Mouse (Mus musculus): ENCODE data around the gene Cacnb4. TPM values are rescaled to one million over a fixed set of nuclear protein-coding genes. Genes with fewer than 3 reads are reported as not detected.

Cacnb4 gene
- polyA plus RNA-seq (2012; ENCODE audit: insufficient read depth, low replicate concordance), result 0.07 TPM in 1 of 2 replicates, not detected in the other

GRCm38 (mm10) chr2:52676023-52676912, at the start of gene Cacnb4:
Cacnb4 (minus strand) TSS chr2:52676831.
- Histone ChIP-seq H3K9me3 (peaks cover 6% of the 10 kb centered on the region), H3K27me3 (replicated peaks) (peaks cover 68% of the 10 kb centered on the region), H3K36me3 (replicated peaks; ENCODE audit: low read length) (no peaks in the 10 kb centered on the region), H3K4me1 (peaks cover 23% of the 10 kb centered on the region), H3K4me3 (replicated peaks) (peak within 1 kb of the TSS; percentile 92)
- TF ChIP-seq GATA1 (IDR thresholded peaks at IDR 0.05; ENCODE audit: borderline replicate concordance, low read length), result no peak
- TF ChIP-seq FLI1 (IDR thresholded peaks at IDR 0.05; ENCODE audit: low read length), result no peak

DNA sequence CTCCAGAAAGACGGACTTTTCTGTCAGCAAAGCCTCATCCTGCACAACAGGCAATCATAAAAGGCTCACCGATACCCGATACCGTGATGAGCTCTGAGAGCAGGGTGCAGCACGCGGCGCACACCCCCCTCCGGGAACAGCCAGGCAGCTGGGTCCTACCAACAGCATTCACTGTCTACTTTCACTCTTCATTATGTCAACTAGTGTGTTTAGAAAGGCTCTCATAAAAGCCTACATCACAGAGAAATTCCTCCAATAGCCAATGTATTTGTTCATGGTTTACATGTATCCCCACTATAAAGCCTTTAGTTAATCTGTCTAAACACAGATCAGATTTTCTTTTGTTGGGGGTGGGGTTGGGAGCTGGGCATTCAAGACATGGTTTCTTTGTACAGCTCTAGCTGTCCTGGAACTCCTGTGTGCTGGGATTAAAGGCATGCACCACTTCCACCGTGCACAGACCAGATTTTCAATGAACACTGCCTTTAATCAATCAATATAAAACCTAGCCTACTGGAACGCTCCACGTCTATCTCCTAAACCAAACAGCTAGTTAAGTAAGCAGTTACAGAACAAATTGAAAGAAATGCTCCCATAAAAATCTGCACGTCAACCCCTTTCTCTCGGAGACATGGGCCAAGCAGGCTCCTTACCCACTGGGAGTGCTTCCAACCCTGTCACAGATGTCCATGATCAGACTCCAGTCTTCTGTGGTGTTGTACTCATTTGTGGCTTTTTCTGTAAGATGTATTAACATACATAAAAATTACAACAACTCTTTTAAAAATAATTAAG, 43.8 kb upstream of the Cacnb4 start:
- Histone ChIP-seq H3K4me3 (replicated peaks) (no peak overlapping the region), H3K36me3 (replicated peaks; ENCODE audit: low read length) (peaks cover 31% of the 10 kb centered on the region), H3K9me3 (no peaks in the 10 kb centered on the region), H3K4me1 (peaks cover 8% of the 10 kb centered on the region), H3K27me3 (replicated peaks) (no peaks in the 10 kb centered on the region)
- TF ChIP-seq GATA1 (IDR thresholded peaks at IDR 0.05; ENCODE audit: borderline replicate concordance, low read length), result no peak
- TF ChIP-seq FLI1 (IDR thresholded peaks at IDR 0.05; ENCODE audit: low read length), result no peak

GRCm38 (mm10) chr2:52717076-52717475, 40.4 kb upstream of the Cacnb4 start:
- no peaks in the 10 kb centered on the region for H3K9me3 ChIP-seq
- no peak for TF ChIP-seq GATA1 (IDR thresholded peaks at IDR 0.05; ENCODE audit: borderline replicate concordance, low read length)
- no peak for TF ChIP-seq FLI1 (IDR thresholded peaks at IDR 0.05; ENCODE audit: low read length)
- H3K27me3 ChIP-seq (replicated peaks), result no peaks in the 10 kb centered on the region
- H3K4me1 ChIP-seq, result no peaks in the 10 kb centered on the region
- H3K4me3 ChIP-seq (replicated peaks), result no peak overlapping the region
- H3K36me3 ChIP-seq (replicated peaks; ENCODE audit: low read length), result peaks cover 65% of the 10 kb centered on the region

GRCm38 (mm10) chr2:52715538-52715937, 38.9 kb upstream of the Cacnb4 start:
- no peaks in the 10 kb centered on the region for H3K27me3 ChIP-seq (replicated peaks)
- no peak overlapping the region for H3K4me3 ChIP-seq (replicated peaks)
- H3K4me1 ChIP-seq, result no peaks in the 10 kb centered on the region
- TF ChIP-seq FLI1 (IDR thresholded peaks at IDR 0.05; ENCODE audit: low read length), result no peak
- no peak for TF ChIP-seq GATA1 (IDR thresholded peaks at IDR 0.05; ENCODE audit: borderline replicate concordance, low read length)
- no peaks in the 10 kb centered on the region for H3K9me3 ChIP-seq
- H3K36me3 ChIP-seq (replicated peaks; ENCODE audit: low read length), result peaks cover 70% of the 10 kb centered on the region

DNA sequence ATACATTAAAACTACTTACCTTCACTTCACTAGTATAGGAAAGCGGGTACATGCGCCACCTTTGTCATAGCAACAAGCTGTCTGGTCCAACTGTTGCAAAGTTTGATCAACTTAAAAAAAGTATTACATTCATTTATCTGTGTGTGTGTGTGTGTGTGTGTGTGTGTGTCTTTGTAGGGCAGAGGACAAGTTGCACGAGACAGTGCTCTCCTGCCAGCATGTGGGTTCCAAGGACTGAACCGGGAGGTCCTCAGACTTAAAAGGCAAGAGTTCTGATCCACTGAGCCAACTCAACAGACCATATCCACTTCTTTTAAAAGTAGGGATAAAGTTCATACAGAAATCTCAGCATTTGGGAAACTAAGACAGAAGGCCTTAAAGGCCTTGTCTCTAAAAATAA, 37.5 kb upstream of the Cacnb4 start:
- Histone ChIP-seq H3K9me3 (no peaks in the 10 kb centered on the region), H3K36me3 (replicated peaks; ENCODE audit: low read length) (peaks cover 75% of the 10 kb centered on the region), H3K27me3 (replicated peaks) (no peaks in the 10 kb centered on the region), H3K4me1 (no peaks in the 10 kb centered on the region), H3K4me3 (replicated peaks) (no peak overlapping the region)
- TF ChIP-seq FLI1 (IDR thresholded peaks at IDR 0.05; ENCODE audit: low read length), result no peak
- no peak for TF ChIP-seq GATA1 (IDR thresholded peaks at IDR 0.05; ENCODE audit: borderline replicate concordance, low read length)

DNA sequence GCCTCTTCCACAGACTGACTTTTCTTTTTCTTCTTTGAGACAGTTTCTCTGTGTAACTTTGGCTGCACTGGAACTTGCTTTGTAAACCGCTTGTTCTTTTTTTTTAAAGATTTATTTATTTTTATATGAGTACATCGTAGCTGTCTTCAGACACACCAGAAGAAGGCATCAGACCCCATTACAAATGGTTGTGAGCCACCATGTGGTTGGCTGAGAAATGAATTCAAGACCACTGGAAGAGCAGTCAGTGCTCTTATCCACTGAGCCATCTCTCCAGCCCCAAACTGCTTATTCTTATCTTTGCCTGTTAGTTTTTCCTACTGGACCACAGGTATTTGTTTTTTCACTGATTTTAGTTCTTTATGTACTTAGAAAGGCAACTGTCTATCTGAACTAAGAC, 34.2 kb upstream of the Cacnb4 start:
- Histone ChIP-seq H3K27me3 (replicated peaks) (no peaks in the 10 kb centered on the region), H3K9me3 (no peaks in the 10 kb centered on the region)
- no peak for TF ChIP-seq GATA1 (IDR thresholded peaks at IDR 0.05; ENCODE audit: borderline replicate concordance, low read length)
- no peak for TF ChIP-seq FLI1 (IDR thresholded peaks at IDR 0.05; ENCODE audit: low read length)

GRCm38 (mm10) chr2:52709417-52709816, 32.8 kb upstream of the Cacnb4 start:
- H3K36me3 ChIP-seq (replicated peaks; ENCODE audit: low read length), result peaks cover 88% of the 10 kb centered on the region
- H3K4me3 ChIP-seq (replicated peaks), result no peak overlapping the region
- no peaks in the 10 kb centered on the region for H3K27me3 ChIP-seq (replicated peaks)
- peaks cover 18% of the 10 kb centered on the region for H3K4me1 ChIP-seq
- no peaks in the 10 kb centered on the region for H3K9me3 ChIP-seq
- TF ChIP-seq FLI1 (IDR thresholded peaks at IDR 0.05; ENCODE audit: low read length) (no peak), GATA1 (IDR thresholded peaks at IDR 0.05; ENCODE audit: borderline replicate concordance, low read length) (no peak)

More for the DNA sequence above, 34.2 kb upstream of the Cacnb4 start:
- Histone ChIP-seq H3K4me1 (peaks cover 4% of the 10 kb centered on the region), H3K4me3 (replicated peaks) (no peak overlapping the region), H3K36me3 (replicated peaks; ENCODE audit: low read length) (peaks cover 92% of the 10 kb centered on the region)

DNA sequence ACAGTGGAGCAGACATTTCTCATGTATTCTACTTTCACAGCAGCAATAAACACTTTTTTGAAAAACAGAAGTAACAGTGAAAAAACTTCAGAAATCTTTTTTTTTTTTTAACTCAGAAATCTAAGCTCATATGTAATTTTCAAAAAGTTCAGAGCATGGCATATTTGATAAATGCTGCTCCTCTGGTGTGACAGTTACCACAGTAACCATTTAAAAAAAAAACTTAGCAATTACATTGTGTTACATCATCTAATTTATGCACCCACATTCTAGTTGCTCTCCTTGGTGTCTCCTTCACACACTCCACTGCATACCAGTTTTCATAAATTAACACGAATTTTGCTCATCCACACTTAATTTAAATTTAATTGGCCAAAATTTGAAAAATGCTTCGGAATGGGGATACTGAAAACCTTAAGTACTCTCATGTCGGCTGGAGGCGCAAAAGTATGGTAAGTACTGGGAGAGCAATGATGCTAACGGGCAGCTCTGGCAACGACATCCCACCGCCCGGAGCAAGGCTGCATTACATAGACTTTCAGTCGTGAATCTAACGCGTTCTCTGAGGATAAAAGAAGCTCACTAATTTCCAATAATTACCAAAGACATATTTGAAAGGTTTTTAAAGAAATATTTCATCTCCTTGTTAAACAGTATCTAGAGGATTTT, 24.9 kb upstream of the Cacnb4 start:
- H3K4me3 ChIP-seq (replicated peaks), result no peak overlapping the region
- H3K9me3 ChIP-seq, result no peaks in the 10 kb centered on the region
- peaks cover 25% of the 10 kb centered on the region for H3K4me1 ChIP-seq
- peaks cover 67% of the 10 kb centered on the region for H3K36me3 ChIP-seq (replicated peaks; ENCODE audit: low read length)
- no peaks in the 10 kb centered on the region for H3K27me3 ChIP-seq (replicated peaks)
- no peak for TF ChIP-seq GATA1 (IDR thresholded peaks at IDR 0.05; ENCODE audit: borderline replicate concordance, low read length)
- no peak for TF ChIP-seq FLI1 (IDR thresholded peaks at IDR 0.05; ENCODE audit: low read length)

- peaks cover 65% of the 10 kb centered on the region for H3K36me3 ChIP-seq (replicated peaks; ENCODE audit: low read length)
- H3K4me1 ChIP-seq, result peaks cover 17% of the 10 kb centered on the region
- TF ChIP-seq GATA1 (IDR thresholded peaks at IDR 0.05; ENCODE audit: borderline replicate concordance, low read length), result no peak
- TF ChIP-seq FLI1 (IDR thresholded peaks at IDR 0.05; ENCODE audit: low read length), result no peak
- no peaks in the 10 kb centered on the region for H3K27me3 ChIP-seq (replicated peaks)
- H3K4me3 ChIP-seq (replicated peaks), result no peak overlapping the region
- no peaks in the 10 kb centered on the region for H3K9me3 ChIP-seq
These were observed 23.7 kb upstream of the Cacnb4 start for GRCm38 (mm10) chr2:52700352-52700751.

Measured in megakaryocyte, embryonic 14.5 days (primary cell).